Mouse (Mus musculus): ENCODE data around the gene Kctd17. TPM values are rescaled to one million over a fixed set of nuclear protein-coding genes. Genes with fewer than 3 reads are reported as not detected.
A peak's percentile ranks its signal among the peaks of the same experiment; 100 is the strongest.

The Kctd17 gene
- polyA plus RNA-seq, 2 experiments, result 3.0 to 7.1 TPM

DNA sequence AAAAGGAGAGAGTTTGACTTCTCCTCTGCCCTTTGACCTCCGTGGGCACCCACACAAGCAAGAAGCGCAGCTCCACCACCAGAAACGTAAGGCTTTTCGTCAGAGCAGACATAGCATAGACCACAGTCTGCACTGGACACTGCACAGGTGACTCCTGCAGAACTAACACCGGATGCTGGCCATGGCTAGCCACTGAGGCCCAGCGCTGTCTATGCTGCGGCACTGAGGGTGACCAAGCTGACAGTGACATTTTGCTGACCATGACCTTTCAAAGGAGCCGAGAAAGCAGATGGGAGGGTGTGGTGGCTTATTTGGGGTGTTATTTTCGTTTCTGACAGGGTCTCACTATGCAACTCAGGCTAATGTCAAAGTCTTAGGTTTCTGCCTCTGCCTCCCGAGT, 28.8 kb downstream of the Kctd17 start:
- Histone ChIP-seq H3K4me1 (replicated peaks; ENCODE audit: control insufficient read depth in 2 of 2, insufficient read depth in 2 of 2, low read length in 1 of 2) (no peaks in the 10 kb centered on the region), H3K4me3 (ENCODE audit: insufficient read depth in 1 of 2, low read depth in 2 of 2, low read length in 2 of 2) (no peak overlapping the region), H3K9me3 (ENCODE audit: control insufficient read depth, low read length) (no peaks in the 10 kb centered on the region), H3K4me2 (ENCODE audit: low read depth) (no peak overlapping the region), H3K27me3 (ENCODE audit: control insufficient read depth, insufficient read depth, low read length) (no peaks in the 10 kb centered on the region), H3K9ac (replicated peaks) (no peak overlapping the region), H3K36me3 (replicated peaks; ENCODE audit: control insufficient read depth, insufficient read depth, low read depth) (no peaks in the 10 kb centered on the region), H3K27ac (no peak overlapping the region)
- 59% methylated on average over 10 of the region's 10 CpGs for WGBS (ENCODE audit: insufficient replicate concordance)
- TF ChIP-seq EP300 (IDR thresholded peaks at IDR 0.05; ENCODE audit: low read depth), result no peak
- no peak for TF ChIP-seq CTCF (IDR thresholded peaks at IDR 0.05; ENCODE audit: low read depth)
- no peak for ATAC-seq (ENCODE audit: insufficient read depth)
- DNase-seq (ENCODE audit: low read depth in 3 of 3, low spot score in 3 of 3), result no peak

DNA sequence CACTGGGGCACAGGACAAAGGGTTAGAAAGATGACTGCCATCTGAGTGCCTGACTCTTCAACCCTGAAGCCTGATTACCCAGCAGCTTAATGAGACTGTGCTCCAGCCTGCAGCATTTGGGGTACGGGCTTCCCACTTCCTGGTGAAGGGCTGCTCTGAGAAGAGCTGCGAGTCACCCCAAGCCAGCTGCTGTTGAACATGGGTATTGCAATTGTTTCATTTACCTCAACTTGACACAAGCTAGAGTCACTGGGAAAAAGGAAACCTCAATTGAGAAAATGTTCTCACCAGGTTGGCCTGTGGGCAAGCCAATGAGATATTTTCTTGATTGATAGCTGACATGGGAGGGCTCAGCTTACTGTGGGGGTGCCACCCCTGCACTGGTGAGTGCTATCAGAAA, 34.6 kb downstream of the Kctd17 start:
- Histone ChIP-seq H3K4me3 (ENCODE audit: insufficient read depth in 1 of 2, low read depth in 2 of 2, low read length in 2 of 2) (no peak overlapping the region), H3K27me3 (ENCODE audit: control insufficient read depth, insufficient read depth, low read length) (no peaks in the 10 kb centered on the region), H3K9ac (replicated peaks) (no peak overlapping the region), H3K27ac (no peak overlapping the region), H3K4me1 (replicated peaks; ENCODE audit: control insufficient read depth in 2 of 2, insufficient read depth in 2 of 2, low read length in 1 of 2) (no peaks in the 10 kb centered on the region), H3K36me3 (replicated peaks; ENCODE audit: control insufficient read depth, insufficient read depth, low read depth) (no peaks in the 10 kb centered on the region), H3K4me2 (ENCODE audit: low read depth) (no peak overlapping the region), H3K9me3 (ENCODE audit: control insufficient read depth, low read length) (no peaks in the 10 kb centered on the region)
- no peak for DNase-seq (ENCODE audit: low read depth in 3 of 3, low spot score in 3 of 3)
- no peak for TF ChIP-seq EP300 (IDR thresholded peaks at IDR 0.05; ENCODE audit: low read depth)
- TF ChIP-seq CTCF (IDR thresholded peaks at IDR 0.05; ENCODE audit: low read depth), result no peak
- ATAC-seq (ENCODE audit: insufficient read depth), result no peak
- WGBS (ENCODE audit: insufficient replicate concordance), result 32% methylated on average over 2 of the region's 2 CpGs

DNA sequence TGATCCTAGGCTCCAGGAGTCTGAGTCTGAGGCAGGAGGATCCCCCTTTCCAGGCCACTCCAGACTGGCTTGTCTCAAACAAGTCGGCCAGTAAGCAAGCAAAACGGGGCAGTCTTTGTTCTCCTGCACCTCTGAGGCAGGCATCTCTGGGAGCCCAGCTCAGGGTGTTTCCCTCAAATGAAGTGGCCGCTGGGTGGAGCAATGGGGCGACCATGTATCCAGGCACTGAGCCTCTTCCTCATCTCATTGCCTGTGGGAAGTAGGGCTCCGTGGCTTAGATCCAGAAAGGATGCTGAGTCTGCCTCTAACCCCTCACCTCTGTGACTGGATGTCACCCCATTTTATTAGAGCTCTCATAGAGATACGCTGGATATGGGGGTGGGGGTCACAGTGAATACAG, 38.4 kb downstream of the Kctd17 start:
- Histone ChIP-seq H3K27me3 (ENCODE audit: control insufficient read depth, insufficient read depth, low read length) (no peaks in the 10 kb centered on the region), H3K4me2 (ENCODE audit: low read depth) (no peak overlapping the region), H3K9me3 (ENCODE audit: control insufficient read depth, low read length) (no peaks in the 10 kb centered on the region), H3K9ac (replicated peaks) (no peak overlapping the region), H3K36me3 (replicated peaks; ENCODE audit: control insufficient read depth, insufficient read depth, low read depth) (no peaks in the 10 kb centered on the region), H3K4me3 (ENCODE audit: insufficient read depth in 1 of 2, low read depth in 2 of 2, low read length in 2 of 2) (no peak overlapping the region), H3K4me1 (replicated peaks; ENCODE audit: control insufficient read depth in 2 of 2, insufficient read depth in 2 of 2, low read length in 1 of 2) (peaks cover 0 to 5% of the 10 kb centered on the region in 2 experiments; a peak in 2 of 4 replicates), H3K27ac (no peak overlapping the region)
- no peak for DNase-seq (ENCODE audit: low read depth in 3 of 3, low spot score in 3 of 3)
- ATAC-seq (ENCODE audit: insufficient read depth), result no peak
- TF ChIP-seq EP300 (IDR thresholded peaks at IDR 0.05; ENCODE audit: low read depth) (no peak), CTCF (IDR thresholded peaks at IDR 0.05; ENCODE audit: low read depth) (peak; percentile 43)
- 31% methylated on average over 6 of the region's 6 CpGs for WGBS (ENCODE audit: insufficient replicate concordance)

DNA sequence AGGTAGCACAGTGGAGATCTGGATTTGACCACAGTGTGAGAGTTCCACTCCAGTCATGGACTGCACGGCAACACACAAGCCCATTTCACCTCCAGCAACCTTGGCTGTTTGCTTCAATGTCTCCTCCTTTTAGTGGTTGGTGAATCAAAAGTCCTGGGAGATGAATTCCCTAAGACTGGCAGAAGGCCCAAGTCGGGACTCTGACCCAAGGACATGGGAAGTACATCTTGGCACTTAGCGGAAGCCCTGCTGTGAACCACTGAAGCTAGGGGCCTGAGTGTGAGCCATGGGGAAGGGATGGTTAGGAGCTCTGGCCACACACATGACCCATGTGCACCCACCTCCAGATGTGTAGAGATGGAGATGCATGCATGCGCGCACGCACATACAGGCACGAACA, 39.2 kb downstream of the Kctd17 start:
- Histone ChIP-seq H3K27ac (no peak overlapping the region), H3K36me3 (replicated peaks; ENCODE audit: control insufficient read depth, insufficient read depth, low read depth) (no peaks in the 10 kb centered on the region), H3K4me3 (ENCODE audit: insufficient read depth in 1 of 2, low read depth in 2 of 2, low read length in 2 of 2) (peak overlapping the region in 1 of 2 experiments; percentile 24; a peak in 3 of 4 replicates), H3K9me3 (ENCODE audit: control insufficient read depth, low read length) (no peaks in the 10 kb centered on the region), H3K27me3 (ENCODE audit: control insufficient read depth, insufficient read depth, low read length) (no peaks in the 10 kb centered on the region), H3K4me1 (replicated peaks; ENCODE audit: control insufficient read depth in 2 of 2, insufficient read depth in 2 of 2, low read length in 1 of 2) (peaks cover 0 to 7% of the 10 kb centered on the region in 2 experiments; a peak in 2 of 4 replicates), H3K9ac (replicated peaks) (no peak overlapping the region), H3K4me2 (ENCODE audit: low read depth) (peak overlapping the region; percentile 37)
- ATAC-seq (ENCODE audit: insufficient read depth) (no peak), DNase-seq (ENCODE audit: low read depth in 3 of 3, low spot score in 3 of 3) (no peak)
- WGBS (ENCODE audit: insufficient replicate concordance), result 82% methylated on average over 7 of the region's 7 CpGs
- no peak for TF ChIP-seq EP300 (IDR thresholded peaks at IDR 0.05; ENCODE audit: low read depth)
- no peak for TF ChIP-seq CTCF (IDR thresholded peaks at IDR 0.05; ENCODE audit: low read depth)

DNA sequence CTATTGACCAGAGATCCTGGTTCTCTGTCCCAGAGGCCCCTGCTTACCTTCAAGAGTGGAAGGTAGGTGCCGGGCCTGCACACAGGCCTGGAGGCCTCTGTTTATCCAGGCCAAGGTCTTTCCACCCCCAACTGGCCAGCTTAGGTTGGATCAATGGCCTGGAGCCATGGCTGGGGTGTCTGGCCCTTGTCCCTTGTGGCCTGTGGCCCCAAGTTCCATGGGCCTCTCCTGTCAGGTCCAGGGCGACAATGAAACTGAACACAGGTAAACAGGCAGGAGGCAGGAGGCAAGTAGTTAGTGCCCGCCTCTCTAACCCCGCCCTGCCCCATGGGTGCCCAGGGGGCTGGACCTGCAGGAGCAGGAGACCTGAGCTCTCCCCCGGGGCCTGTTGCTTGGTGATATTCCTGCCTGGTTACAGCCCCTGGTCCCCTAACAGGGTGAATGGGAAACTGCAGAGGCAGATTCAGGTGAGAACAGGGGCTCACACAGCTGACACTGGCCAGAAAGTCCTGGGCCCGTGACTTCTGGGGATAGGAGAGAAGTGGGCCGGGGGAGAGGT, 40.1 kb downstream of the Kctd17 start, which contains the start of gene Tmprss6:
TSS of gene Tmprss6 (minus strand) at position 256 of the 559 bp plus-strand sequence.
- Histone ChIP-seq H3K9ac (replicated peaks) (peak within 1 kb of the TSS; percentile 13; the same call in 1 of the 2 replicates), H3K4me3 (ENCODE audit: insufficient read depth in 1 of 2, low read depth in 2 of 2, low read length in 2 of 2) (peak within 1 kb of the TSS in 1 of 2 experiments; percentile 24; a peak in 3 of 4 replicates), H3K36me3 (replicated peaks; ENCODE audit: control insufficient read depth, insufficient read depth, low read depth) (no peaks in the 10 kb centered on the region), H3K27me3 (ENCODE audit: control insufficient read depth, insufficient read depth, low read length) (no peaks in the 10 kb centered on the region), H3K27ac (no peak within 1 kb of the TSS), H3K9me3 (ENCODE audit: control insufficient read depth, low read length) (no peaks in the 10 kb centered on the region), H3K4me2 (ENCODE audit: low read depth) (peak within 1 kb of the TSS; percentile 37), H3K4me1 (replicated peaks; ENCODE audit: control insufficient read depth in 2 of 2, insufficient read depth in 2 of 2, low read length in 1 of 2) (peaks cover 0 to 7% of the 10 kb centered on the region in 2 experiments; a peak in 2 of 4 replicates)
- WGBS (ENCODE audit: insufficient replicate concordance), result 54% methylated on average over 7 of the region's 7 CpGs
- DNase-seq (ENCODE audit: low read depth in 3 of 3, low spot score in 3 of 3) (peak in 1 of 3 experiments; percentile 24), ATAC-seq (ENCODE audit: insufficient read depth) (peak; percentile 64)
- TF ChIP-seq EP300 (IDR thresholded peaks at IDR 0.05; ENCODE audit: low read depth), result no peak
- TF ChIP-seq CTCF (IDR thresholded peaks at IDR 0.05; ENCODE audit: low read depth), result no peak
